Comparison of ENCODE assay signal across 29 mouse cellular contexts in genomic region chr5:140391435-140391834, GRCm38 (mm10). TPM values are rescaled to one million over a fixed set of nuclear protein-coding genes. Genes with fewer than 3 reads are reported as not detected.
DNase-seq lines count a peak whose midpoint lies in the region; TF ChIP-seq lines count a peak whose summit lies in the region.
"Had no signal": no experiment of that assay in that cellular context is flagged by ENCODE, and none has a peak within 500 bp of the region (broad histone marks: within the 10 kb centered on the region; RNA-seq: fewer than 3 reads in every experiment).

No protein-coding gene starts in this region.

- peak; percentile 33 for DNase-seq in adrenal gland, adult 2 months
- no peak for DNase-seq in adrenal gland, postnatal 4 days (ENCODE audit: low spot score in 2 of 2)
- DNase-seq in adrenal gland, postnatal 10 days: peak; percentile 43
- no peak for DNase-seq in adrenal gland, adult 18-20 months (ENCODE audit: low spot score in 2 of 2)
- DNase-seq in adrenal gland, postnatal 14 days: peak; percentile 55
- no peak for DNase-seq in layer of hippocampus, postnatal 14 days (ENCODE audit: low spot score in 2 of 2)
- DNase-seq in lung, postnatal 4 days: no peak
- DNase-seq: B cell, adult 2 months; cerebellum, adult 11 months; cerebellum, adult 18-20 months; cerebellum, adult 8-10 months; cerebellum, adult 9-11 months; cerebellum, postnatal 14 days; cerebellum, postnatal 36 days; embryo, embryonic 11 days; forebrain, postnatal 0 days had no signal

- TF ChIP-seq POLR2A in bone marrow macrophage, adult 2 months (IDR thresholded peaks at IDR 0.05; ENCODE audit: borderline replicate concordance, low read depth, low read length): no peak

- peak overlapping the region; percentile 96 for H3K27ac ChIP-seq in bone marrow macrophage, adult 2 months (ENCODE audit: insufficient read depth, low read depth, low read length)
- H3K27ac ChIP-seq: embryonic facial prominence, embryonic 13.5 days; embryonic facial prominence, embryonic 15.5 days; forebrain, embryonic 10.5 days; forebrain, embryonic 12.5 days; forebrain, embryonic 15.5 days had no signal

- TF ChIP-seq CTCF in bone marrow macrophage, adult 2 months (IDR thresholded peaks at IDR 0.05; ENCODE audit: low read depth, low read length): no peak

- H3K4me1 ChIP-seq in bone marrow macrophage, adult 2 months (ENCODE audit: control insufficient read depth, insufficient read depth, low read length): peaks cover 50% of the 10 kb centered on the region

- H3K4me3 ChIP-seq in bone marrow macrophage, adult 2 months (ENCODE audit: insufficient read depth, low read length): no peak overlapping the region
- H3K4me3 ChIP-seq: embryonic facial prominence, embryonic 13.5 days; embryonic facial prominence, embryonic 15.5 days; erythroblast, embryonic 14.5 days; forebrain, embryonic 10.5 days; forebrain, embryonic 12.5 days; forebrain, embryonic 15.5 days had no signal

RNA-seq across cellular contexts. Expression of gene Snx8, which starts 2.4 kb away (rescaled TPM):
- total RNA-seq in adrenal gland, adult 2 months (2021): 10 to 100 TPM; 13.9 to 19.1 TPM
- polyA plus RNA-seq in adrenal gland, adult 2 months (2012; rRNA removed): 12.4 and 12.8 TPM in 2 replicates
- total RNA-seq in adrenal gland, postnatal 4 days (2021): 10 to 100 TPM; 28.0 to 29.5 TPM
- total RNA-seq in adrenal gland, postnatal 10 days (2021): 10 to 100 TPM; 19.7 to 20.3 TPM
- total RNA-seq in adrenal gland, adult 18-20 months (2021): 10 to 100 TPM; 13.8 to 13.9 TPM
- 17.7 and 26.1 TPM in 2 replicates for total RNA-seq in adrenal gland, postnatal 14 days (2021)
- 131 and 136 TPM in 2 replicates for polyA plus RNA-seq in bone marrow macrophage, adult 2 months (2012; ENCODE audit: insufficient read depth, insufficient read length, missing spikeins)
- total RNA-seq in layer of hippocampus, postnatal 14 days (2021): 10 to 100 TPM; 13.1 to 13.3 TPM

RNA-seq across cellular contexts. Expression of gene Eif3b, which starts 27.7 kb away (rescaled TPM):
- 100 to 1,000 TPM; 161 to 186 TPM for total RNA-seq in adrenal gland, adult 2 months (2021)
- 86.3 and 128 TPM in 2 replicates for polyA plus RNA-seq in adrenal gland, adult 2 months (2012; rRNA removed)
- total RNA-seq in adrenal gland, postnatal 4 days (2021): 100 to 1,000 TPM; 147 to 157 TPM
- 100 to 1,000 TPM; 132 to 140 TPM for total RNA-seq in adrenal gland, postnatal 10 days (2021)
- 100 to 1,000 TPM; 162 to 184 TPM for total RNA-seq in adrenal gland, adult 18-20 months (2021)
- 154 and 167 TPM in 2 replicates for total RNA-seq in adrenal gland, postnatal 14 days (2021)
- 80.1 and 87.0 TPM in 2 replicates for polyA plus RNA-seq in bone marrow macrophage, adult 2 months (2012; ENCODE audit: insufficient read depth, insufficient read length, missing spikeins)
- 100 to 1,000 TPM; 105 to 112 TPM for total RNA-seq in layer of hippocampus, postnatal 14 days (2021)

RNA-seq across cellular contexts. Expression of gene Gm4869, which starts 54.0 kb away (rescaled TPM):
- under 1 TPM; 0.10 to 0.14 TPM for total RNA-seq in adrenal gland, adult 2 months (2021)
- polyA plus RNA-seq in adrenal gland, adult 2 months (2012; rRNA removed): 0.03 and 0.10 TPM in 2 replicates
- total RNA-seq in adrenal gland, postnatal 4 days (2021): under 1 TPM; 0.08 to 0.23 TPM
- total RNA-seq in adrenal gland, postnatal 10 days (2021): under 1 TPM in 1 of 2 experiments, not detected in 1; 0.15 TPM
- total RNA-seq in adrenal gland, adult 18-20 months (2021): under 1 TPM; 0.13 to 0.16 TPM
- not detected in 2 replicates for total RNA-seq in adrenal gland, postnatal 14 days (2021)
- polyA plus RNA-seq in bone marrow macrophage, adult 2 months (2012; ENCODE audit: insufficient read depth, insufficient read length, missing spikeins): not detected in 2 replicates
- total RNA-seq in layer of hippocampus, postnatal 14 days (2021): not detected
- total RNA-seq: CH12.LX; common myeloid progenitor, adult 5-6 weeks; G1E had no signal
- polyA plus RNA-seq: activated CD4-positive, CD25-positive, alpha-beta regulatory T cell, adult 4 months; CD4-positive, CD25-positive, alpha-beta regulatory T cell, adult 4 months; embryonic facial prominence, embryonic 13.5 days; erythroblast, embryonic 14.5 days; forebrain, embryonic 10.5 days; forebrain, embryonic 12.5 days; forebrain, embryonic 15.5 days; forebrain, postnatal 0 days; G1E; Patski had no signal

RNA-seq across cellular contexts. Expression of gene Mrm2, which starts 59.7 kb away (rescaled TPM):
- total RNA-seq in adrenal gland, adult 2 months (2021): 10 to 100 TPM in 1 of 2 experiments, 1 to 10 TPM in 1; 9.2 to 22.6 TPM
- polyA plus RNA-seq in adrenal gland, adult 2 months (2012; rRNA removed): 9.6 and 10.1 TPM in 2 replicates
- 10 to 100 TPM; 13.4 to 15.0 TPM for total RNA-seq in adrenal gland, postnatal 4 days (2021)
- total RNA-seq in adrenal gland, postnatal 10 days (2021): 10 to 100 TPM; 12.0 to 13.9 TPM
- 10 to 100 TPM; 13.3 to 14.8 TPM for total RNA-seq in adrenal gland, adult 18-20 months (2021)
- 11.2 and 13.9 TPM in 2 replicates for total RNA-seq in adrenal gland, postnatal 14 days (2021)
- 6.5 and 8.6 TPM in 2 replicates for polyA plus RNA-seq in bone marrow macrophage, adult 2 months (2012; ENCODE audit: insufficient read depth, insufficient read length, missing spikeins)
- total RNA-seq in layer of hippocampus, postnatal 14 days (2021): 10 to 100 TPM in 1 of 2 experiments, 1 to 10 TPM in 1; 7.3 to 10.1 TPM

Comparison
In these comparisons a context has a peak if more than half of its experiments do, and no peak if none do; other contexts are left out.
1. DNase-seq: peak in adrenal gland, adult 2 months (single experiment), adrenal gland, postnatal 10 days (single experiment) and adrenal gland, postnatal 14 days (single experiment); none in adrenal gland, postnatal 4 days (0 of 2), adrenal gland, adult 18-20 months (0 of 2), layer of hippocampus, postnatal 14 days (0 of 2) and lung, postnatal 4 days (0 of 2).